ENCODE assay signal across 29 mouse cellular contexts in the genomic region with DNA sequence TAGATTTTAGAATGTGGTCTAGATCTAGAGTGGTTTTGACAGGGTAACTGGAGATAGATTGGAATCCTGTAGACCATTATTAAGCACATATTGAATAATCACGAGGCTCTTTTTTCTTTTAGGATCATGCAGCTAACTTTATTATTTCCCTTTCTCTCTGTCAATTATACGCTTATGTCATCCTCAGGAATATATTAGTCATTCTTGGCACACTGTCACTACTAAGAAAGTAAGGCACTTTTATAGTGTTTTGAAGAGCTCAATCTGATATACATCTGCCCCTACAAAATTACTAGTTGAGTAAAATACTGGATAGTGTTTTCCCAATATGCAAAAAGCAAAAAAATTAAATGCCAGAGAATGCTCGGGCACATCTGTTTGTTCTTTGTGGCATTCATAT. TPM values are rescaled to one million over a fixed set of nuclear protein-coding genes. Genes with fewer than 3 reads are reported as not detected.
"Had no signal": no experiment of that assay in that cellular context is flagged by ENCODE, and none has a peak within 500 bp of the region (broad histone marks: within the 10 kb centered on the region; RNA-seq: fewer than 3 reads in every experiment).

No protein-coding gene starts in this region.

- H3K9ac ChIP-seq: heart, embryonic 12.5 days; hindbrain, embryonic 12.5 days; hindbrain, embryonic 14.5 days; kidney, embryonic 15.5 days; limb, embryonic 12.5 days; limb, embryonic 15.5 days; liver, embryonic 12.5 days; liver, embryonic 14.5 days had no signal

- DNase-seq: gastrocnemius, adult 2 months; gastrocnemius, postnatal 10 days; gastrocnemius, postnatal 25 days; heart, adult 18-20 months; heart, postnatal 10 days; heart, postnatal 4 days; kidney, adult 11 months; kidney, adult 2 months; kidney, adult 9 months; kidney, postnatal 14 days; kidney, postnatal 36 days; layer of hippocampus, adult 9-11 months; layer of hippocampus, postnatal 36 days; left cerebral cortex, postnatal 4 days had no signal

- H3K9me3 ChIP-seq: heart, embryonic 10.5 days; hindbrain, embryonic 10.5 days; hindbrain, embryonic 12.5 days; kidney, embryonic 15.5 days; limb, embryonic 12.5 days; limb, embryonic 15.5 days; liver, embryonic 12.5 days had no signal

- H3K4me2 ChIP-seq: heart, embryonic 12.5 days; hindbrain, embryonic 12.5 days; hindbrain, embryonic 14.5 days; kidney, embryonic 15.5 days; limb, embryonic 12.5 days; limb, embryonic 15.5 days; liver, embryonic 12.5 days had no signal

- H3K36me3 ChIP-seq: heart, embryonic 10.5 days; heart, embryonic 12.5 days; hindbrain, embryonic 10.5 days; hindbrain, embryonic 12.5 days; kidney, embryonic 15.5 days; limb, embryonic 12.5 days; limb, embryonic 15.5 days; liver, embryonic 12.5 days had no signal

- H3K27ac ChIP-seq: gastrocnemius, adult 2 months; heart, embryonic 10.5 days; hindbrain, embryonic 10.5 days; hindbrain, embryonic 12.5 days; hindbrain, embryonic 14.5 days; hindbrain, postnatal 0 days; kidney, embryonic 15.5 days; kidney, postnatal 0 days; limb, embryonic 12.5 days; liver, embryonic 12.5 days; liver, embryonic 14.5 days had no signal

- H3K4me3 ChIP-seq: gastrocnemius, adult 2 months; heart, embryonic 10.5 days; heart, embryonic 12.5 days; hindbrain, embryonic 10.5 days; hindbrain, embryonic 12.5 days; kidney, embryonic 15.5 days; limb, embryonic 12.5 days; limb, embryonic 15.5 days; liver, embryonic 12.5 days had no signal

- H3K4me1 ChIP-seq: heart, embryonic 10.5 days; heart, embryonic 12.5 days; hindbrain, embryonic 10.5 days; hindbrain, embryonic 12.5 days; kidney, embryonic 15.5 days; limb, embryonic 15.5 days; liver, embryonic 12.5 days had no signal

- ATAC-seq: hindbrain, postnatal 0 days; intestine, embryonic 16.5 days; liver, embryonic 12.5 days had no signal

- H3K27me3 ChIP-seq: heart, embryonic 12.5 days; hindbrain, embryonic 12.5 days; kidney, embryonic 15.5 days; limb, embryonic 12.5 days; limb, embryonic 15.5 days; liver, embryonic 12.5 days had no signal

RNA-seq across cellular contexts. Expression of a gene that starts 43.6 kb away (rescaled TPM):
- total RNA-seq: gastrocnemius, adult 2 months; gastrocnemius, postnatal 25 days; granulocyte monocyte progenitor cell, adult 5-6 weeks; liver, adult 2 months had no signal
